Mouse (Mus musculus) cerebellum, adult 2 months (tissue): ENCODE results near the gene Rpl19.

Source experiments
- CTCF ChIP-seq: fragments of 200-500 bp; IDR thresholded peaks from 2 replicates; pipeline ENCODE4 v1.5.1; 2011; ENCODE audit warnings: low read depth, mild to moderate bottlenecking, control low read depth, low read length, moderate library complexity, borderline replicate concordance; ENCODE audit not compliant: insufficient read depth
- POLR2A ChIP-seq: fragments of 200-500 bp; IDR thresholded peaks from 2 replicates; pipeline ENCODE4 v1.6.1; 2011; ENCODE audit warnings: low read length, control low read depth, borderline replicate concordance; ENCODE audit not compliant: insufficient read depth

GRCm38 (mm10) chr11:97987551-97988526 is 38.7 kb upstream of the Rpl19 start:
- TF ChIP-seq CTCF (peak; percentile 46; the same call in 1 of the 2 replicates), POLR2A (no peak)
